Mouse (Mus musculus) gastrocnemius, postnatal 36 days (tissue): Measurements from ENCODE around the gene Actn4. TPM values are rescaled to one million over a fixed set of nuclear protein-coding genes. Genes with fewer than 3 reads are reported as not detected.

ENCODE experiments used
- DNase-seq, 2 experiments: peaks; one replicate each; pipeline ENCODE4 v3.0.0; 2022
- intact Hi-C: fragments of 180-260 bp; cut with DNase I; formaldehyde crosslinking; loops from one replicate; pipeline ENCODE4 v1.15.1; 2025
- total RNA-seq, 2 experiments: library from RNA; stranded (reverse); gene quantifications; 2 replicates each; pipeline ENCODE4 v1.2.3; 2021

The Actn4 gene
- total RNA-seq, 2 experiments from 2014 or later: 31.6 to 35.1 TPM

GRCm38 (mm10) chr7:28865481-28866300 lies 96.4 kb downstream of the Actn4 start:
- peak; percentile 68 to 80 for DNase-seq
- intact Hi-C loops: loop anchor here (2.0 kb wide), 1 partner anchor 69 kb away; no protein-coding TSS in a partner anchor

GRCm38 (mm10) chr7:28864288-28864750 lies 97.8 kb downstream of the Actn4 start:
- DNase-seq: no peak
- intact Hi-C loops: no loop called here

- no peak for DNase-seq
- intact Hi-C loops: no loop called here
Observed at GRCm38 (mm10) chr7:28863540-28863939, 98.6 kb downstream of the Actn4 start, which contains the start of gene Lgals7. TSS of gene Lgals7 (plus strand) at chr7:28863853.

- intact Hi-C loops: no loop called here
- DNase-seq: no peak
Observed at GRCm38 (mm10) chr7:28862817-28863499, 99.2 kb downstream of the Actn4 start.

DNA sequence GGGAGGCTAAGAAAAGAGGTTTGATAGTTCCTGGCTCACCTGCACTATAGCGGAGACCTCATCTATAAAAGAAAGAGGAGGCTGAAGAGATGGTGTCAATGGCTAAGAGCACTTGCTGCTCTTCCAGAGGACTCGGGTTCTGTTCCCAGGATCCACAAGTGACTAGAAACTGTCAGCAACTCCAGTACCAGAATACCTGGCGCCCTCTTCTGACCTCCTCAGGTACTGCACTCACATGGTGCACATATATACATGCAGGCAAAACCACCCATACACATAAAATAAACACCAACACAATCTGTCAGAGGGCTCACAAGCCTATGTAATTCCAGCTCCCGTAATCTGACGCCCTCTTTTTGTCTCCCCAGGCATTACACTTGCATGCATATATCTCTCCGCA lies 101.2 kb downstream of the Actn4 start:
- intact Hi-C loops: no loop called here
- DNase-seq: no peak

DNA sequence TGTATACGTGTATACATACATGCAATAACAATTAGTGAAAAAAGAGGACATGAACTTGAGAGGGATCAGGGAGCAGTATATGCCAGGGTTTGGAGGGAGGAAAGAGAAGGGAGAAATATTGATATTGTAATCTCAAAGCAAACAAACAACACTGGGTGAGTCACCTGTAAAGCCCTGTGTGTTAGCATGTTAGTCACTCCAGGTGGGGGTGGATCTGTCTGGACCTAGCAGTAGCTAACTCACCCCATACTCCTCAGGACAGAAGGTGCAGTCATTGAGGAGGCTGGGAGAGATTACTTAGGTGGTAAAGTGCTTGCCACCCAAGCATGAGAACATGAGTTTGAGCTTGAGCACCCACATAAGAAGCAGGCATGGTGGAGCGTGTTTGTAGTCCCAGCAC lies 102.2 kb downstream of the Actn4 start:
- DNase-seq: no peak
- intact Hi-C loops: no loop called here

- intact Hi-C loops: no loop called here
- DNase-seq: no peak
Observed at GRCm38 (mm10) chr7:28850642-28851041, 111.5 kb downstream of the Actn4 start.

DNA sequence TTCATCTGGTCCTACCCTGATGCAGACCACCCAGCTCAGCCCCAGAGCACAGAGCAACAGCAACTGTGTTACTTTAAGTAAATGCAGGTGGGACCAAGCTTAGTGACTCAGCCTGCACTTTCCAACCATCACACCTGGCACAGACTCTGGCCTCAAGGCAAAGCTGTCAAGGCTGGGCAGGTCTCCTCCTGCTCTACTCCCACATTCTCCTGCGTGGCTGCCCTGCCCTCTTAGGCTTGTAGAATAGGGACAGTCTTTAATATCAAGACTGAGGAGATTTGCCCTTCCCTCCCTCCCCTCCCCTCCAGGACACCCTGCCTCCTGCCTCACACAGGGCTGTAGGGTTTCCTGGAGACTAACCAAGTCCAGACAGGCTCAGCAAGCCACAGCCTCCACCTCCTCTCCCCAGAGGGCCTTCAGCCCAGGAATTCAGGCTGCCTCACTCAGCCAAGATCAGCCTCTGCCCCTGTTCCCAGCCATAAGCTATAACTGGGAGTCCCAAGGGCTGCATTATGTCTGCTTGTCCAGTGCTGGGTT lies 112.4 kb downstream of the Actn4 start:
- intact Hi-C loops: no loop called here
- DNase-seq: no peak

GRCm38 (mm10) chr7:28847273-28847672 lies 114.9 kb downstream of the Actn4 start:
- intact Hi-C loops: no loop called here
- no peak for DNase-seq

Other genes starting within 250 kb of the Actn4 start
- gene Fbxo17, start 245.5 kb downstream of the Actn4 start, total RNA-seq: 1 to 10 TPM; 3.9 to 5.4 TPM
- gene Mrps12, start 220.5 kb downstream of the Actn4 start, total RNA-seq: 10 to 100 TPM; 33.5 to 34.6 TPM
- gene Sars2, start 220.3 kb downstream of the Actn4 start, total RNA-seq: 10 to 100 TPM; 14.6 to 16.0 TPM
- not detected for gene Ccer2, start 206.2 kb downstream of the Actn4 start, total RNA-seq
- gene Sirt2, start 195.6 kb downstream of the Actn4 start, total RNA-seq: 10 to 100 TPM; 85.5 to 86.4 TPM
- gene Nfkbib, start 194.8 kb downstream of the Actn4 start, total RNA-seq: 10 to 100 TPM; 20.5 to 30.2 TPM
- gene Rinl, start 173.4 kb downstream of the Actn4 start, total RNA-seq: 1 to 10 TPM; 1.1 TPM
- gene Hnrnpl, start 153.8 kb downstream of the Actn4 start, total RNA-seq: 100 to 1,000 TPM; 111 to 131 TPM
- 100 to 1,000 TPM; 214 to 252 TPM for gene Ech1, start 137.1 kb downstream of the Actn4 start, total RNA-seq
- 1 to 10 TPM; 2.5 to 3.1 TPM for gene Lgals4, start 128.5 kb downstream of the Actn4 start, total RNA-seq
- not detected for gene Lgals7, start 98.5 kb downstream of the Actn4 start, total RNA-seq
- gene Capn12, start 80.9 kb downstream of the Actn4 start, total RNA-seq: under 1 TPM in 1 of 2 experiments, not detected in 1; 0.15 TPM
- 100 to 1,000 TPM; 119 to 125 TPM for gene Eif3k, start 19.5 kb upstream of the Actn4 start, total RNA-seq
- gene Map4k1, start 19.7 kb upstream of the Actn4 start, total RNA-seq: under 1 TPM; 0.27 to 0.46 TPM
- 1,000 to 10,000 TPM; 1,495 to 1,823 TPM for gene Ryr1, start 162.8 kb upstream of the Actn4 start, total RNA-seq
- gene Rasgrp4, start 172.5 kb upstream of the Actn4 start, total RNA-seq: under 1 TPM; 0.54 to 0.77 TPM
- gene Fam98c, start 193.9 kb upstream of the Actn4 start, total RNA-seq: 10 to 100 TPM; 10.7 to 11.7 TPM
- gene Ggn, start 207.9 kb upstream of the Actn4 start, total RNA-seq: under 1 TPM; 0.25 to 0.26 TPM
- 1 to 10 TPM in 1 of 2 experiments, under 1 TPM in 1; 0.59 to 1.2 TPM for gene Spred3, start 208.1 kb upstream of the Actn4 start, total RNA-seq
- 100 to 1,000 TPM; 155 to 172 TPM for gene Psmd8, start 218.4 kb upstream of the Actn4 start, total RNA-seq